Mouse (Mus musculus) lung, postnatal 0 days (tissue): Measurements from ENCODE around the gene Crim1. TPM values are rescaled to one million over a fixed set of nuclear protein-coding genes. Genes with fewer than 3 reads are reported as not detected.

ENCODE experiments used
- ATAC-seq: fragments of 200-750 bp; cut with Nextera tagmentation; 2 replicates; pipeline ENCODE4 v1.8.0; 2017; ENCODE audit warnings: moderate library complexity
- DNase-seq: peaks from one replicate; pipeline ENCODE4 v3.0.0-alpha.2; 2016; ENCODE audit warnings: low spot score
- H3K27ac ChIP-seq: fragments of 300-500 bp; sonication (generic); 2 replicates; pipeline ENCODE4 v1.5.1; 2014; ENCODE audit warnings: antibody characterized with exemption, mild to moderate bottlenecking, low read length, mixed read lengths
- H3K27me3 ChIP-seq: fragments of 300-500 bp; sonication (generic); replicated peaks from 2 replicates; pipeline ENCODE4 v1.6.1; 2014; ENCODE audit warnings: low read length, mixed read lengths; ENCODE audit not compliant: insufficient read depth
- H3K36me3 ChIP-seq: fragments of 300-500 bp; sonication (generic); 2 replicates; pipeline ENCODE4 v1.6.1; 2014; ENCODE audit warnings: low read length, mixed read lengths; ENCODE audit not compliant: insufficient read depth
- H3K4me1 ChIP-seq: fragments of 300-500 bp; sonication (generic); 2 replicates; pipeline ENCODE4 v1.6.1; 2014; ENCODE audit warnings: antibody characterized with exemption, low read depth, low read length, mixed read lengths; ENCODE audit not compliant: insufficient read depth
- H3K4me2 ChIP-seq: fragments of 300-500 bp; sonication (generic); replicated peaks from 2 replicates; pipeline ENCODE4 v1.6.1; 2014; ENCODE audit warnings: low read depth, mild to moderate bottlenecking, low read length, moderate library complexity, mixed read lengths
- H3K4me3 ChIP-seq: fragments of 300-500 bp; sonication (generic); 2 replicates; pipeline ENCODE4 v1.5.1; 2014; ENCODE audit warnings: low read depth, low read length
- H3K9ac ChIP-seq: fragments of 300-500 bp; sonication (generic); replicated peaks from 2 replicates; pipeline ENCODE4 v1.6.1; 2014; ENCODE audit warnings: low read depth, mild to moderate bottlenecking
- H3K9me3 ChIP-seq: fragments of 300-500 bp; sonication (generic); 2 replicates; pipeline ENCODE4 v1.6.1; 2016; ENCODE audit warnings: low read length, mixed read lengths
- CTCF ChIP-seq: IDR thresholded peaks from 2 replicates; pipeline ENCODE4 v1.5.1; 2016; ENCODE audit warnings: antibody characterized with exemption, mild to moderate bottlenecking
- EP300 ChIP-seq: IDR thresholded peaks from 2 replicates; pipeline ENCODE4 v1.6.1; 2016; ENCODE audit warnings: antibody characterized with exemption, mild to moderate bottlenecking, control low read depth
- WGBS: fragments of 180-500 bp; shearing (Covaris S2); extraction: QIAGEN DNeasy Blood & Tissue Kit; methylation state at CpG from one replicate; pipeline ENCODE4 v1.1.7; 2014; 5-methylcytosine and 5-hydroxymethylcytosine counted together
- polyA plus RNA-seq: library from polyadenylated mRNA; unstranded; fragments of >200 nt; fragmentation: Nextera tagmentation; extraction: Ambion mirVana; gene quantifications from 2 replicates; pipeline ENCODE4 v1.2.1, GENCODE M21; 2015

Gene Crim1
- polyA plus RNA-seq, 1 experiment from 2014 or later, result 8.2 TPM

GRCm38 (mm10) chr17:78364555-78365302, 164.7 kb downstream of the Crim1 start:
- Histone ChIP-seq H3K4me1 (no peaks in the 10 kb centered on the region; the same call in 1 of the 2 replicates), H3K27me3 (no peaks in the 10 kb centered on the region), H3K9me3 (no peaks in the 10 kb centered on the region), H3K27ac (no peak overlapping the region), H3K36me3 (no peaks in the 10 kb centered on the region; the same call in 1 of the 2 replicates), H3K4me3 (no peak overlapping the region), H3K9ac (no peak overlapping the region), H3K4me2 (no peak overlapping the region)
- peak; percentile 63 for TF ChIP-seq CTCF
- TF ChIP-seq EP300, result no peak
- WGBS, result 64% methylated on average over 23 of the region's 23 CpGs
- no peak for DNase-seq
- peak; percentile 25; the same call in 1 of the 2 replicates for ATAC-seq

- Histone ChIP-seq H3K9ac (no peak overlapping the region), H3K4me3 (no peak overlapping the region), H3K36me3 (no peaks in the 10 kb centered on the region; the same call in 1 of the 2 replicates), H3K27me3 (no peaks in the 10 kb centered on the region), H3K4me1 (no peaks in the 10 kb centered on the region; the same call in 1 of the 2 replicates), H3K9me3 (no peaks in the 10 kb centered on the region), H3K27ac (no peak overlapping the region), H3K4me2 (no peak overlapping the region)
- no peak for ATAC-seq
- DNase-seq, result no peak
- WGBS, result 58% methylated on average over 7 of the region's 7 CpGs
- TF ChIP-seq EP300 (no peak), CTCF (no peak)
Observed at GRCm38 (mm10) chr17:78366070-78366469, 166.0 kb downstream of the Crim1 start.

- 77% methylated on average over 8 of the region's 8 CpGs for WGBS
- TF ChIP-seq EP300 (no peak), CTCF (no peak)
- H3K36me3 ChIP-seq, result no peaks in the 10 kb centered on the region; the same call in 1 of the 2 replicates
- no peak overlapping the region for H3K4me3 ChIP-seq
- no peaks in the 10 kb centered on the region for H3K9me3 ChIP-seq
- no peak overlapping the region for H3K4me2 ChIP-seq
- ATAC-seq (no peak), DNase-seq (no peak)
- H3K27ac ChIP-seq, result no peak overlapping the region
- H3K9ac ChIP-seq, result no peak overlapping the region
- H3K27me3 ChIP-seq, result no peaks in the 10 kb centered on the region
- H3K4me1 ChIP-seq, result no peaks in the 10 kb centered on the region; the same call in 1 of the 2 replicates
Observed at GRCm38 (mm10) chr17:78368481-78368880, 168.4 kb downstream of the Crim1 start.

- Histone ChIP-seq H3K4me1 (no peaks in the 10 kb centered on the region), H3K4me2 (no peak overlapping the region), H3K9me3 (no peaks in the 10 kb centered on the region), H3K27ac (no peak overlapping the region), H3K4me3 (no peak overlapping the region), H3K36me3 (no peaks in the 10 kb centered on the region; the same call in 1 of the 2 replicates), H3K27me3 (no peaks in the 10 kb centered on the region), H3K9ac (no peak overlapping the region)
- 71% methylated on average over 1 of the region's 1 CpGs for WGBS
- TF ChIP-seq EP300 (no peak), CTCF (peak; percentile 57)
- DNase-seq (no peak), ATAC-seq (no peak)
Observed at GRCm38 (mm10) chr17:78370445-78370844, 170.4 kb downstream of the Crim1 start.

- WGBS, result 75% methylated on average over 6 of the region's 6 CpGs
Observed at GRCm38 (mm10) chr17:78373174-78373573, 173.1 kb downstream of the Crim1 start.

GRCm38 (mm10) chr17:78373849-78374248, 173.8 kb downstream of the Crim1 start:
- ATAC-seq, result no peak
- Histone ChIP-seq H3K9ac (no peak overlapping the region), H3K27me3 (no peaks in the 10 kb centered on the region), H3K4me2 (no peak overlapping the region), H3K36me3 (peaks cover 7% of the 10 kb centered on the region; the same call in 1 of the 2 replicates), H3K27ac (no peak overlapping the region), H3K4me3 (no peak overlapping the region), H3K4me1 (no peaks in the 10 kb centered on the region), H3K9me3 (no peaks in the 10 kb centered on the region)
- TF ChIP-seq EP300, result no peak
- no peak for TF ChIP-seq CTCF
- DNase-seq, result no peak
- WGBS, result 94% methylated on average over 8 of the region's 8 CpGs

More at GRCm38 (mm10) chr17:78373174-78373573, 173.1 kb downstream of the Crim1 start:
- Histone ChIP-seq H3K27me3 (no peaks in the 10 kb centered on the region), H3K4me3 (no peak overlapping the region), H3K27ac (no peak overlapping the region), H3K4me2 (no peak overlapping the region), H3K9me3 (no peaks in the 10 kb centered on the region), H3K36me3 (peaks cover 7% of the 10 kb centered on the region; the same call in 1 of the 2 replicates), H3K4me1 (no peaks in the 10 kb centered on the region), H3K9ac (no peak overlapping the region)
- no peak for TF ChIP-seq CTCF
- TF ChIP-seq EP300, result no peak
- DNase-seq (no peak), ATAC-seq (no peak)
